Mouse (Mus musculus) testis, adult 2 months (tissue): ENCODE measurements around the gene Exoc4.

Source experiments
- CTCF ChIP-seq: fragments of 200-500 bp; IDR thresholded peaks from 2 replicates; pipeline ENCODE4 v1.5.1; 2012; ENCODE audit warnings: low read depth, mild to moderate bottlenecking, inconsistent platforms, low read length, moderate library complexity; ENCODE audit not compliant: control insufficient read depth, insufficient read depth, insufficient replicate concordance
- POLR2A ChIP-seq: fragments of 200-500 bp; IDR thresholded peaks from 2 replicates; pipeline ENCODE4 v1.6.1; 2012; ENCODE audit warnings: low read depth, mild to moderate bottlenecking, inconsistent platforms, low read length, moderate library complexity; ENCODE audit not compliant: control insufficient read depth

- TF ChIP-seq CTCF (no peak), POLR2A (no peak)
These were observed 490.4 kb downstream of the Exoc4 start for GRCm38 (mm10) chr6:33739304-33739703.
